ENCODE assay signal across 23 mouse cellular contexts in the genomic region with DNA sequence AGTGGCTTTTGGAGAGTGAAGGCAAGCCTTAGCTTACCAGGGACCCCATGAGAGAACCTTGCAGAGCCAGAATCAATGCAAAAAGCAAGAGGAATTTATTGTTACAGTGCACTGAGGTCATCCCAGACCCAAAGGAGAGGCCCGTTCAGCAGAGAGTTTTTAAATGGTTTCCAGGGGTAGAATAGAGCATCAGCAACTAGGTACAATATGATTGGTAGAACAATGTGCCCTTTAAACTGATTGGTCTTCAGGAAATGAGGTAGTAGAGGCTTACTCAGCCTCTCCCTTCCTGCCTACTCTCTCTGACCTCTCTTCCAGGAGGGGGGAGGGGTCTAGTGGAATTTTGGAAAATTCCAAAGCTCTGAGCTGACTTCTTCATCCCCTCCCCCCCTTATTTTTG. TPM values are rescaled to one million over a fixed set of nuclear protein-coding genes. Genes with fewer than 3 reads are reported as not detected.
DNase-seq lines count a peak whose midpoint lies in the region; ATAC-seq and TF ChIP-seq lines count a peak whose summit lies in the region.
"Had no signal": no experiment of that assay in that cellular context is flagged by ENCODE, and none has a peak within 500 bp of the region (broad histone marks: within the 10 kb centered on the region; RNA-seq: fewer than 3 reads in every experiment).

No protein-coding gene starts in this region.

- in situ Hi-C loops in ES-E14 (cut with MboI; ENCODE audit: low sequenced_read_pairs in 2 of 2, unreplicated experiment in 2 of 2) = no loop called here

- no peak overlapping the region for H3K9ac ChIP-seq in ES-E14 (ENCODE audit: insufficient read depth, low read depth, low read length, poor library complexity, severe bottlenecking)
- H3K9ac ChIP-seq in midbrain, embryonic 16.5 days (ENCODE audit: low read depth, low read length) = no peak overlapping the region
- no peak overlapping the region for H3K9ac ChIP-seq in midbrain, embryonic 11.5 days (ENCODE audit: low read length)
- H3K9ac ChIP-seq: embryonic facial prominence, embryonic 13.5 days; embryonic facial prominence, embryonic 15.5 days; forebrain, embryonic 12.5 days had no signal

- H3K27me3 ChIP-seq in midbrain, embryonic 16.5 days (ENCODE audit: control insufficient read depth, insufficient read depth, low read depth, low read length) = no peaks in the 10 kb centered on the region
- no peaks in the 10 kb centered on the region for H3K27me3 ChIP-seq in midbrain, embryonic 11.5 days (ENCODE audit: control insufficient read depth, insufficient read depth, low read length)
- H3K27me3 ChIP-seq: embryonic facial prominence, embryonic 13.5 days; embryonic facial prominence, embryonic 15.5 days; forebrain, embryonic 12.5 days had no signal

- H3K9me3 ChIP-seq in ES-E14 (ENCODE audit: control insufficient read depth, insufficient read depth, low read depth, low read length) = no peaks in the 10 kb centered on the region
- no peaks in the 10 kb centered on the region for H3K9me3 ChIP-seq in midbrain, embryonic 16.5 days (replicated peaks; ENCODE audit: control insufficient read depth, low read length, poor library complexity, severe bottlenecking)
- no peaks in the 10 kb centered on the region for H3K9me3 ChIP-seq in midbrain, embryonic 11.5 days (ENCODE audit: control insufficient read depth, low read length)
- H3K9me3 ChIP-seq: embryonic facial prominence, embryonic 13.5 days; embryonic facial prominence, embryonic 15.5 days; forebrain, embryonic 10.5 days; forebrain, embryonic 12.5 days had no signal

- WGBS in midbrain, embryonic 16.5 days = 96% methylated on average over 1 of the region's 1 CpGs
- WGBS in midbrain, embryonic 11.5 days = 76% methylated on average over 1 of the region's 1 CpGs

- peak overlapping the region; percentile 76 for H3K27ac ChIP-seq in ES-E14 (ENCODE audit: insufficient read depth, low read depth, low read length, poor library complexity, severe bottlenecking)
- no peak overlapping the region for H3K27ac ChIP-seq in midbrain, embryonic 16.5 days (ENCODE audit: low read length)
- no peak overlapping the region for H3K27ac ChIP-seq in midbrain, embryonic 11.5 days (ENCODE audit: low read depth, low read length)
- H3K27ac ChIP-seq: embryonic facial prominence, embryonic 13.5 days; embryonic facial prominence, embryonic 15.5 days; forebrain, embryonic 10.5 days; forebrain, embryonic 12.5 days had no signal

- H3K4me3 ChIP-seq in ES-E14 (ENCODE audit: insufficient read depth in 1 of 2, low read depth in 1 of 2, low read length in 2 of 2, poor library complexity in 1 of 2, severe bottlenecking in 1 of 2) = no peak overlapping the region
- H3K4me3 ChIP-seq in midbrain, embryonic 16.5 days (ENCODE audit: low read depth, low read length) = no peak overlapping the region
- no peak overlapping the region for H3K4me3 ChIP-seq in midbrain, embryonic 11.5 days (ENCODE audit: low read depth, low read length)
- H3K4me3 ChIP-seq: embryonic facial prominence, embryonic 13.5 days; embryonic facial prominence, embryonic 15.5 days; erythroblast, embryonic 14.5 days; forebrain, embryonic 10.5 days; forebrain, embryonic 12.5 days had no signal

- DNase-seq in 3T3-L1 (ENCODE audit: low read depth, low spot score) = peak; percentile 43
- DNase-seq in ES-E14 (ENCODE audit: low read depth, low spot score) = no peak
- peak; percentile 17 for DNase-seq in NIH3T3 (ENCODE audit: low read depth)
- peak; percentile 63 for DNase-seq in ZHBTc4 (ENCODE audit: low read depth, low spot score)
- no peak for DNase-seq in cerebellum, adult 8-10 months
- no peak for DNase-seq in midbrain, embryonic 11.5 days (ENCODE audit: low spot score, missing footprints)
- DNase-seq: adrenal gland, adult 2 months; adrenal gland, postnatal 10 days; adrenal gland, postnatal 36 days; cerebellum, adult 11-12 months; cerebellum, adult 2 months; cerebellum, adult 9-11 months; cerebellum, postnatal 14 days; cerebellum, postnatal 36 days; embryo, embryonic 11 days had no signal

- no peak overlapping the region for H3K4me2 ChIP-seq in midbrain, embryonic 16.5 days (ENCODE audit: low read length)
- H3K4me2 ChIP-seq in midbrain, embryonic 11.5 days = no peak overlapping the region
- H3K4me2 ChIP-seq: embryonic facial prominence, embryonic 13.5 days; embryonic facial prominence, embryonic 15.5 days; forebrain, embryonic 12.5 days had no signal

- no peak for ATAC-seq in midbrain, embryonic 16.5 days
- no peak for ATAC-seq in midbrain, embryonic 11.5 days (ENCODE audit: low FRiP score)
- ATAC-seq: forebrain, embryonic 14.5 days; forebrain, embryonic 16.5 days had no signal

- H3K36me3 ChIP-seq in ES-E14 (ENCODE audit: control insufficient read depth, insufficient read depth, low read length, poor library complexity, severe bottlenecking) = no peaks in the 10 kb centered on the region
- H3K36me3 ChIP-seq in midbrain, embryonic 16.5 days (ENCODE audit: control insufficient read depth, insufficient read depth, low read length) = no peaks in the 10 kb centered on the region
- H3K36me3 ChIP-seq in midbrain, embryonic 11.5 days (ENCODE audit: control insufficient read depth, insufficient read depth, low read length) = no peaks in the 10 kb centered on the region
- H3K36me3 ChIP-seq: embryonic facial prominence, embryonic 13.5 days; embryonic facial prominence, embryonic 15.5 days; forebrain, embryonic 10.5 days; forebrain, embryonic 12.5 days had no signal

- peaks cover 0 to 3% of the 10 kb centered on the region in 2 experiments; a peak in 2 of 4 replicates for H3K4me1 ChIP-seq in ES-E14 (ENCODE audit: control insufficient read depth in 2 of 2, insufficient read depth in 2 of 2, low read length in 2 of 2, poor library complexity in 1 of 2)
- H3K4me1 ChIP-seq in midbrain, embryonic 16.5 days (ENCODE audit: control insufficient read depth, insufficient read depth, low read length) = no peaks in the 10 kb centered on the region
- no peaks in the 10 kb centered on the region for H3K4me1 ChIP-seq in midbrain, embryonic 11.5 days (ENCODE audit: control insufficient read depth, insufficient read depth, low read length)
- H3K4me1 ChIP-seq: embryonic facial prominence, embryonic 15.5 days; forebrain, embryonic 10.5 days; forebrain, embryonic 12.5 days had no signal

TF ChIP-seq in ES-E14, 5 proteins besides CTCF, POLR2A, EP300 and RAD21:
- TF ChIP-seq ZC3H11A (IDR thresholded peaks at IDR 0.05; ENCODE audit: borderline replicate concordance, low read depth, low read length) (no peak), MAFK (IDR thresholded peaks at IDR 0.05; ENCODE audit: insufficient read depth, low read depth, low read length) (no peak), HCFC1 (IDR thresholded peaks at IDR 0.05; ENCODE audit: borderline replicate concordance, insufficient read depth, low read length) (no peak), ZNF384 (IDR thresholded peaks at IDR 0.05; ENCODE audit: low read depth, low read length) (no peak), CHD2 (IDR thresholded peaks at IDR 0.05; ENCODE audit: low read depth, low read length) (no peak)

RNA-seq across cellular contexts. Expression of a gene that starts 59.2 kb away (rescaled TPM):
- total RNA-seq in ES-E14 (2012; rRNA removed) = 2.8 and 4.2 TPM in 2 replicates
- polyA plus RNA-seq in midbrain, embryonic 16.5 days (2015; fragmentation: Nextera tagmentation; extraction: Ambion mirVana) = 10.6 and 12.4 TPM in 2 replicates
- polyA plus RNA-seq in midbrain, embryonic 11.5 days (2014; fragmentation: Nextera tagmentation; extraction: Ambion mirVana) = 2.4 TPM in 2 replicates

Comparison
In these comparisons a context has a peak if more than half of its experiments do, and no peak if none do; other contexts are left out.
1. DNase-seq: peak in 3T3-L1 (single experiment), NIH3T3 (single experiment) and ZHBTc4 (single experiment); none in ES-E14 (single experiment), cerebellum, adult 8-10 months (single experiment) and midbrain, embryonic 11.5 days (single experiment).